Mouse (Mus musculus) liver, postnatal 0 days (tissue): ENCODE measurements around the gene Qpctl.
A peak's percentile ranks its signal among the peaks of the same experiment; 100 is the strongest.

Experiments
- CTCF ChIP-seq: sonication (generic); IDR thresholded peaks from 2 replicates; pipeline ENCODE4 v1.5.1; 2016; ENCODE audit warnings: antibody characterized with exemption, low read depth
- EP300 ChIP-seq: IDR thresholded peaks from 2 replicates; pipeline ENCODE4 v1.6.1; 2016; ENCODE audit warnings: antibody characterized with exemption, low read depth, mild to moderate bottlenecking

GRCm38 (mm10) chr7:19093174-19093521 is 55.9 kb downstream of the Qpctl start:
- peak; percentile 95 for TF ChIP-seq CTCF
- no peak for TF ChIP-seq EP300
